Mouse (Mus musculus) fat pad, adult 2 months (tissue): ENCODE results near the gene Bcas1.
"Not testable (repeated sequence)": the region's sequence is repeated elsewhere in the genome, so short reads cannot be mapped to it uniquely, and the experiment has no call there.

Source experiments
- DNase-seq: peaks from one replicate; pipeline ENCODE4 v3.0.0-alpha.2; 2011; ENCODE audit warnings: low read depth, low spot score; ENCODE audit errors: extremely low read depth

The Bcas1 gene

DNA sequence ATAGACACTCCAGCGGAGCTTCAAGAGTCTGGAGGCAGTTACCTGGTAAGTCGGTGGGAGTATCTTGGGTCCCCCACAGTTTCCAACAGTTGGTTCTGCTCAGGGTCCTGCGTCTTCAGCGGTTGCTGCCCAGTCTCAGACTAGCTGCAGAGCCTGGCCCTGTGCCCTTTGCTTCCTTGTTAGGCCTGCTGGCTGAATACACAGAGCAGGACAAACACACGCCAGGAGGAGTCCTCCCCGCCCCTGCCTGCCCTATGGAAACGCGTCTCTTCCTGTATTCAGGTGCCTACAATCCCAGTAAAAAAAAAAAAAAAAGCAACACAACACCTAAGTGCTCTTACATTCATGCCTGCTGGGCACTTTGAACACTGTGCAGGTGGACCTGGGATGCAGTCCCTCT, at the start of gene Bcas1:
Gene Bcas1 (minus strand): TSS at position 142 of the 400 bp plus-strand sequence.
- DNase-seq: no peak

DNA sequence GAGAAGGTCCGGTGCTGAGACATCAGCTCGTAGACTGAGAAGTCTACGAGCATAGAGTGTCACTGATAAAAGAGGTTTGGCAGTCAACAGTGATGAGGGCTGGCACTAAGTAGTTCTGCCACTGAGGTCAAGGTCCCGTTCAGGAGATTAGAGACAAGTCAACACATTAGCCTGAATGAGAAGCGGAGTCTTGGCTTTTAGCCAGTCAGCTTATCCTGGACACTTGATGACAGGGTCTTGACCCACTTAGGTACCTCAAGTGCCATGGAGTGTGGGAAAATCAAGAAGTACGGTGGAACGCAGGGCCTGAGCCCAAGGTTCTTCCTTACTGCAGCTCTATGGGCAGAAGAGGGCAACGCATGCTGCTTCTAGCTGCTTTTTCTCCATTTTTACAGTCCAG, 49.0 kb upstream of the Bcas1 start:
- no peak for DNase-seq

DNA sequence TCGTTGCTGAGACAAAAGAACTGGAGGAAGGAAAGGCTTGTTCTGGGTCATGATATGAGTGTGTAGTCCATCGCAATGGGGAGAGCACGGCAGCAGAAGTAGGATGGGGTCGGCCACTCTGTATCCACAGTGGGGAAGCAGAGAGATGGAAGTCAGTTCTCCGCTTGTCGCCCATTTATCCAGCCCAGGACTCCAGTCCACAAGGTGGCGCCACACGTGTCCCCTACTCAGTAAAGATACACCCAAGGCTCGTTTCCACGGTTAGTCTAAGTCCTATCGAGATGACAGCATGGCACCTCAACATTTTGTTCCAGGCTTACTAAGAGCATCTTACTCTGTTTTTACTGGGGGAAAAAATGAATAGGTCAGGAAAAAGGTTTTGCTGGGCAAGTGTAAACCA, 48.6 kb upstream of the Bcas1 start:
- no peak for DNase-seq

DNA sequence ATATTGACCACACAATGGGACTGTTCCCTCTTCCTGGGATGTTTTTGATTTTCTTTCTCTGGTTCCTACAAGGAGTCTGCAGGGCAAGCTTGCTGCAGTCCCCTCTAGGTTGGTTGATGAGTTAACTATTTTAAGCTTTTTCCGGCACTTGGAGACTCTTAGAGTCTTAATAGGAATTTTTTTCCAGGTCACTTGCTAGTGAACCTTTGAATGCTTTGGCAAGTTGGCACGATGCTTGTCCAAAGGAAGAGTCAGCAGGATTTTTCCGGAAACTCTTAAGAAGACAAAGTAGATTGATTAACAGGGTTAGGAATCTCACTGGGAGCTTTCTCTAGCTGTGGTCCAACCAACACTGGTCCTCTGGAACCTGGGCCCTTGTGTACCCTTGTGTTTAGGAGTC, 47.5 kb upstream of the Bcas1 start:
- no peak for DNase-seq

DNA sequence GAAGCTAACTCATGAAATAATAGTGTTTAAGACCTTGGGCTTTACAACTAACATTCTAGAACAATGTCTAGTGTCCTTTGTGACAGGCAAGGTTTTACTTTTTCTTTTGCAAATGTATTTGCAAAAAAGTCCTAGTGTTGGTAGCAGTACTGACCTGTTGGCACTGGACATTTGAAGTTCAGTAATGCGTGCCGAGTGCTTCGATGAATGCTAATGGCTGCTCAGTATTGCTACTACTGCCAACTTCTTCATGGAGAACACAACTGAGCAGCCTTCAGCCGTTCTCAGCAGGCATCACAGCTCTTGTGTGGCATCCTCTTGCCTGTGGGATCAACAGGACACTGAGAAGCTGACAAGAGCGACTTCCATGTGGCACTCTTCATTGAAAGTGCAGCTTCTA, 46.5 kb upstream of the Bcas1 start:
- no peak for DNase-seq

DNA sequence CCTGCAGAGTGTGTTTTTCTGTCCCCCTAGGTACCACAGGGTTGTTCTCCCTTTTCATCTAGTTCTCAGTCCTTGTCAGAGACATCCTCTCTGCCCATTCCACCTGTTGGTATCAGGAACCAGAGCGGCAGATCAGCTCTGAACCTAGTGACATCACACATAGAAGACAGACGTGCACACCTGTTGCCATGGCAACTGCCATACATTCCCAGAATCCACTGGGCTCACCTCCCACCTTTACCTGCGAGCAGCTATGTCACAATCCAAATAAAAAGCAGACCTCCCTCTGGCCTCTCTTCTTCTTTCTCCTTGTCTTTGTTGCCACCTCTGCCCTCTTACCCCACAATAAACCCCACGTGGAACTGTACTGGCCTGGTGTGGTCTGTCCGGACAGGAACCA, 42.9 kb upstream of the Bcas1 start:
- DNase-seq: no peak

DNA sequence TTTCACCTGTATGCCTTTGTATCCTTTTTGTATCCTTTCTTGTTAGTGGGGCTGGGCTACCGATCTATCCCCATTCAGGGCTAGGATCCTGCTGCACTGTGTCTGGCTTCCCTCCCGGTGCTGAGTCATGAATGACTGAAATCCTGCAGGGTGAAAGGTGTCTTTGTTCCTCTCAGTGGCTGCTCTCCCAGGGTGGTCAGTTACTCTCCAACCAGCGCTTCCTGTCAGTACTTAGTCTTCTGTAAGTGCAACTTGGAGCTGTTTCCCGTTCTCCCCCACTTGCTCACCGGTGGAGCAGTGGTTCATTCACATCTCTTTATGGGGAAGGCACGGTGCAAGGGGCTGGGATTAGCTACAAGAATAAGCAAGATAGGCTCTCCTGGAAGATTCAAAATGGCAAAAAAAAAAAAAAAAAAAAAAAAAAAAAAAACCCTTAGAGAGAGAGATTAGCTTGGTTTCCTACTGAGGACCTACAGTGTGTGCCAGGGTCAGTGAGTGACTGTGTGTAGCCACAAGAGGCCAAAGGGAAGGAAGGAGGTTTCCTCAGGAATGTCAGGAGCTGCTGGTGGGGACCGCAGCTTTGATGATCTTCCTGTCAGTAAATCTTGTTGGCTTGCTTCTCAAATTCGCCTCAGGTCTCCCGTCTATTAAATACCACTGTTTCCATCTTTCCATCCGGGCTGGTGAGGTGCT, 42.1 kb upstream of the Bcas1 start:
- DNase-seq: no peak

DNA sequence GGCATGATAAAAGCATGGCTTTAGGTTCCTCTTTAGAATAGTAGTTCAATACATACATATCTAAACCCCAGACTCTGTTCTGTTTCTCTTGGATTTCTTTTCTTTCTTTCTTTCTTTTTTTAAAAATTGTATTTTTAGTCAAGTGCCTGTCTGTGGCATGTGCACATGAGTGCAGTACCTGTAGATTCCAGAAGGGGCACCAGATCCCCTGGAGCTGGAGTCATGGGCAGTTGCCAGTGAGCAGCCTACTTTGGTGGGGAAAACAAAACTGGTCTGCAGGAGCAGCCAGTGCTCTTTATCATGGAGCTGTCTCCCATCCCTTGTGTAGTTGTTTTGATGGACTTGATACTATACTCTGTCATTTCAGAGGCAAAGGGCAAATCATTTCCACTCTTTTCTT, 40.4 kb upstream of the Bcas1 start:
- DNase-seq: no peak

DNA sequence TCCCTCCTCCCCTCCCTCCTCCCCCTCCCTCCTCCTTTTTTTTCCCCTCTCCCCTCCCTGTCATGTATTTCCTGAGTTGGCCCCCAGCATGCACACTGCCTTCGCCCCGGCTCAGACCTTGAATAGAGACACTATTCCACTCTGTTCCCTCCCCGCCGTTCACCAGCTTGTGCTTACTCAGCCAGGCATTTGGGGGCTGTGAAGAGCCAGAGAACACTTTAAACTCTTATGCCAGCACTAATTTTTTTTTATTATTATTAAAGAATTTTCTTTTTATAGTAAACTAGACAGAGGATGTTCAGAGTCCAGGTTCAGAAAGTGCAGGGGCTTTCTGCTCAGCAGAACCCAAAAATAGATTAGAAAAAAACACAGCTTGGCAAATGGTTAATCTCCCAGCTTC, 37.2 kb upstream of the Bcas1 start:
- DNase-seq: no peak

DNA sequence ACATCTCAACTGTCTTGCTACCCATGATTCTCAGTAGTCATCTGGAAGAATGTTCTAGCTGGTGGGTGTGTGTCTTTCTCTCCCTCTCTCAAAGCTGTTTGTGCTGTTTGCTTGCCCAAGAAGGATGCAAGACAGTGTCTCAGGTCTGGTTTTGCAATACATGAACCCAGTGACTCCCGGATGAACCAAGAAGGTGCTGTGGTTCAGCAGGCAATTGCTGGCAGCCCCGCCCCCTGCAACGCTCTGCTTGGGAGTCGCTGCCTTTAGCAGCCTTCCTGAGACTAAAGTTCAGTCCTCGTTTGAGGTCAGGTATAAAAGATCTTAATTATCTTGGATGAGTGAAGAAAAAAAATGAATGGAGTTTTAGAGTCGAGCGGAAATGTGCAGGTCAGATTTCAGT, 34.0 kb upstream of the Bcas1 start:
- no peak for DNase-seq

DNA sequence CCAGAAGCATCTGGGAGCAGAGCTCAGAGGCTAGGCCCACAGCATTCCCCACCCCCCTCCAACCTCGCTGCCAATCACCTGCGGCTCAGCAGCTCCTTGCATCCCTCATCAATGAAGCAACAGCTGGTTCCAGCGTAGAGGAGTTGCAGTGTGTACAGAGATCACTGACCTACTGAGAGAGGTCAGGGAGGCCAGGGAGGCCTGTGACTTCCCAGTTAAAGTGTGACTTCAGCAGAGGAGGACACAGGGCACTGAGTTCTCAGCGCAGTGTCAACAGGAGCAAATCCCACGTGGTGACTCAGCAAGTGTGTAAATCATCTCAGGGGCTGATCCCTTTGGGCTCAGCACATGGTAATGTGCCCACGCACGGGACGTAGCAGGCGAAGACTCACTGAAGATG, 32.2 kb upstream of the Bcas1 start:
- DNase-seq: no peak

DNA sequence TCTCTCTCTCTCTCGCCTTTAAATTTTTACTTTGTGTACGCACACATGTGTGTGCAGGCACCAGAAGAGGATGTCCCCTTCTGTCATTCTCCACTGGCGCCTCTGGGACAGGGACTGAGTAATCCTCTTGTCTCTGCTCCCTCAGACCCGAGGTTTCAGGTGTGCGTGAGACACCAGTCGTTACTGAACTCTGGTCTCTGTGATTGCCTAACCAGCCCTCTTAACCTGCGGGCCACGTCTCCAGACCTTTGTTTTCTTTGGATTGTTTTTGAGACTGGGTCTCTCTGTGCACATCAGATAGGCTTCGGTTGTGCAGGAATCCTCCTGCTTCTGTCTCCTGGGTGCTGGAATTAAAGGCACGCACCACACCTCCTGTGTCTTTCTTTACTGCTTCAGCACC, 31.5 kb upstream of the Bcas1 start:
- no peak for DNase-seq

DNA sequence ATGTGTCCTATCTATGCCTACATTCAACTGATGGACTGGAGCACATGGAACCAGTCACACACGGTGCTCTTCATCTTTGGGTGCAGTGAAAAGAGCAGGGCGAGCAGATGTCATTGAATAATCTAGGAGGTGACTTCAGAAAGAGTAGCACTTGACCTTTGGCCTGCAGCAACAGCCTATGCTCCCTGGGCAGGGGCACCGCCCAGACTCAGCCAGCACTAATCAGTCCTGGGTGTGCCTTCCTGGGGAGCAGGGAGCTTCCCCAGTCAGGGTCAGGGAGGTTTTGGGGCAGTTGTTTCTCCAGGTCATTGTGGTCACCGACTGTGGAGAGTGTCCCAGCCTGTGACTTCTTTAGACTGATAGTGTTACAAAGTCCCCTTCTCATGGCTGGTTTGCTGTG, 26.2 kb upstream of the Bcas1 start:
- DNase-seq: not testable (repeated sequence)

DNA sequence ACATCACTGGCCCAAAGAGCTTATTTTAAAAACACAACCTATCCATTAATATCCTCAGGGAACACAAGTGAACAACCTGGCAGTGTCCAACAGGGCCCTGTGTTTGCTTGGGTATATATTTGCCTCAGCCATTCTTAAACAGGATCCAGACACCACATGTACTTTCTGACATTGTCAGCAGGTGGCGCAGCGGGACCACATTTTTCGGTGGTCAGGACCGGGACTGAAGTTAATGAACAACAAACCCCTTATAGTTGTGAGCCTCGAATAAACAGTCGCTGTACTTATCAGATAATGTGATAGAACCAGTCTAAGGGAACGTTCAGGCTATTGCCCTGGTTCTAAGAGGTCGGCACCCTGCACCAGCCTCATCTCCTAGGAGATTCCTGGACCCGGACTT, 23.3 kb upstream of the Bcas1 start:
- no peak for DNase-seq

DNA sequence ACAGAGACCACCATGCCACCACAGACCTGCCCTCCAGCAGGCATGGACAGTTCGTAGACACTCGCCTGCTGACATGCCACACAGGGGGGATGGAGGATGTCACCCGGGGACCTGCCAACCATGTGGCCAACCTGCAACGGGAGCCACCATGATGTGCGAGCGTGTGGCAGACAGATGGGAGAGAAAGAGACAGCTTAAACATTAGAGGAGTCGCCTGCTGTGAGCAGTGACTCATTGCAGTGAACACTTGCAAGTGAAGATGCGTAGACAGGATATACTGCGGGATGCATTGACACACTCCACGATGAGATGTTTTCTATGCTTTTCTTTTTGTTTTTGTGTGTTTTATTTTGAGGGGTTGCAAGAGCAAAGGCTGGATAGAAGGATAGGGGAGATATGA, 20.0 kb upstream of the Bcas1 start:
- no peak for DNase-seq

DNA sequence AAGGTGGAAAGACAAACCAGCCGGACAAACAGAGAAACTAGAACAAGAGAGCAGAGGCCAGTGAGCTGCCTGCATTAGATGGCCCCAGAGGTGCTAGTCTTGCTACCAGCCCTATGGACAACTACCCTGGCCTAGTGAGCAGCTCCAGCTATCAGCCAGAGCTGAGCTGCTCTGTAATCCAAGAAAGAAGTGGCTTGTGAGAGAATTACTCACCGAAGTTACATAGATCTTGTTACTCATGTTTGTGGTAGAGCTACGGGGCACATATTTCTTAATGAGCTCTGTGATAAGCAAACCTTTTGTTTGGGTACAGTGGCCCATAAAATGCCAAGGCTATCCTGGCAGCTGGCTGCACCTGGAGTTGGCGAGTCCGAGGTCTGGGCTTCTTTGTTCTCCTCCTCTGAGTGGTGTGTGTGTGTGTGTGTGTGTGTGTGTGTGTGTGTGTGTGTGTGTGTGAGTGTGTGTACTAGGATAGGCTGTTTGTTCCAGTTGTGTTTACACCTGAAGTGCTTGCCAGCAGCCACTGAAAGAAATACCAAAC, 19.3 kb upstream of the Bcas1 start:
- no peak for DNase-seq

DNA sequence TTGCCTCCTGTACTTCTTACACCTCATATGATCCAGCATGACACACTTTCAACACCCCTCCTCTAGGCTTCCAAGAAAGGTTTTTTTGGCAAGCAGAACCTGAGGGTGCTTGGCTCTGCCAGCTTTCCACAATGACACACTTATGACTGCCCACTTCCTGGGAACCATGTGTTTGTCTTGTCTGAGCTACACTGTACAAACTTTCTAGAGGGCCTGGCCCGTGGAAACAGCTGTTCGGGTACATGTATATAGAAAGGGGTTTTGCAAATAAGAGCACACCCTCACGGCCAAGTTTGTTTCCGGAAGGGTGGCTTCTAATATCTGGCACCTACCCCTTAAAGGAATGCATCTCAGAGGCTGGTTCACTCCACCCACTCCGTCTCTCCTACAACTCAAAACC, 18.2 kb upstream of the Bcas1 start:
- DNase-seq: no peak

DNA sequence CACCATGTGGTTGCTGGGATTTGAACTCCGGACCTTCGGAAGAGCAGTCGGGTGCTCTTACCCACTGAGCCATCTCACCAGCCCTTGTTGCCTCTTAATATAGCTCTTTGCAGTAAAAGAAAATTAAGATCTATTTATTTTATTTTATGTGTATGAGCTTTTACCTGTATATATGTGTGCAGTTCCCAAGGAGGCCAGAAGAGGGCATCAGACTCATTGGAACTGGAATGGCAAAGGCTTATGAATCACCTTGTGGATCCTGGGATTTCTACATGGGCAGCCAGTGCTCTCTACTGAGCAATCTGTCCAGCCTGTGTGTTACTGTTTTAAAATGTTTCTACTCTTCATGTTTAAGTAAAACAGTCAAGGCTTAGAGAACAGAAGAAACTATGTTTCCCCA, 14.9 kb upstream of the Bcas1 start:
- no peak for DNase-seq

DNA sequence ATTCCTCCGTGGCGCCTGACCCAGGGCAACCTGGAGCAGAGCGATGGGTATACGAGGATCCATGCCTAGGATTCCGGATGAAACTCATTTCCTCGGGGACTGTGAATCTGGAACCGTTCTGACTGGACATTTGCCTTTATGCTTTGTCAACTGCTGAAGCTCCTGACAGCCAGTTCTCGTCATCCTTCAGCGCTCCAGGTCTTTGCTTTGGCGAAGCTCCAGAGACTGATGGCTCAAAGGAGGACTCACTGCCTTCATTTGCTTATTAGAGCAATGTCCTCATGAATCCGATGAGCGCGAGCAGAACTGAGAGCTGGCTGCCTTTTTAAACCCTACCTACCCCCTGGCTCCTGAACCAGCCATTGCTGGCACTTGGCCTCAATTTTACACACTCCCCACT, 11.1 kb upstream of the Bcas1 start:
- DNase-seq: no peak

DNA sequence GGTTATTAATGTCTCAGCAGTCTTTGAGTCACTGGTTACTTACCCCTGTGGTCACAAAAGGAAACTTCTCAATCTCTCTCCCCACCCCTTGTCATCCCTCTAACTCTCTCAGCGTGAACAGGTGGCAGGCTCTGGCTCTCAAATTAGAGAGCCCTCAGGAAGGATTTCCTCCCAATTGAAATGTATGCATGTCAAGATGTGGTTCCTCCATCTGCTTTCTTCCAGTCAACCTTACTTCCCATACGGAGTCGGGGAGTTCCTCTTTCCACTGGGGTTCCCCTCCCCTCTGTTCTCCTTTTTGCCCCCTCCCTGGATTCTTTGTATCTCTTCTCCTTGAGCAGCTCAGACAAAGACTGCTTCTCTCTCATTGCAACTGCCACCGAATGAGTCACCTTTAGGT, 8.6 kb upstream of the Bcas1 start:
- no peak for DNase-seq

DNA sequence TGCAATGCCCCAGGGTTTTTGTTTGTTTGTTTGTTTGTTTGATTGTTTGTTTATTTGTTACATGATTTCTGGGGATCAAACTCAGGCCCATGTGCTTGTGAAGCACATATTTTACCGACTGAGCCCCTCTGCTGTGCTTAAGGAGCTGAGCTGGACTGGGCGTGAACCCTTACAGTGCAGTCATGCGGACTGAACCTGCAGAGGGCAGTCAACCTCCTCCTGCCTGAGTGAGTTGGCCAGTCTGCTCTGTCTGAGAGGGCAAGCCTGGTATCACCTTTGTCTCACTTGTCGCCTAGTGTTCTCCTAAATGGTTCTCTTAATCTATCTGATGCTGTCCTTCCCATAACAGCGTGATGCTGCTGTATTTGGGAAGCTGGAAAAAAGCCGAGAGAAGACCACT, 4.5 kb upstream of the Bcas1 start:
- no peak for DNase-seq

DNA sequence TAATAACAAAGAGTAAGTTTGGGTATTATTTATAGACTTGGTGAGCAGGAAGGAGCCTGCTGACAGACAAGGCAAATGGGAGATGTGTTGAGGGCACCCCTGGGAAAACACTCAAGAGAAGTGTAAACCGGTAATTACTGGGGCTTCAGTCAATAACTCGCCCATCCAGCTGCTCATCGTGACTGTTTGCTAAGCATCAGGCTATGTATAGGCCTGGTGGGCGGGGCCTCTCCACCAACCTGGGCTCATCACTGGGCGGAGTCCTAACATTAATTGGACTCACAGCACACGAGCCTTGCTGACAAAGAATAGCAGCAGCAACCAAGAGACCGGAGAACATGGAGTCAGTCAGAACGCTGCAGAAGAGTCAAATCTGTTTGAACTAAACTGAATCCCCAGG, 1.3 kb upstream of the Bcas1 start:
- no peak for DNase-seq

DNA sequence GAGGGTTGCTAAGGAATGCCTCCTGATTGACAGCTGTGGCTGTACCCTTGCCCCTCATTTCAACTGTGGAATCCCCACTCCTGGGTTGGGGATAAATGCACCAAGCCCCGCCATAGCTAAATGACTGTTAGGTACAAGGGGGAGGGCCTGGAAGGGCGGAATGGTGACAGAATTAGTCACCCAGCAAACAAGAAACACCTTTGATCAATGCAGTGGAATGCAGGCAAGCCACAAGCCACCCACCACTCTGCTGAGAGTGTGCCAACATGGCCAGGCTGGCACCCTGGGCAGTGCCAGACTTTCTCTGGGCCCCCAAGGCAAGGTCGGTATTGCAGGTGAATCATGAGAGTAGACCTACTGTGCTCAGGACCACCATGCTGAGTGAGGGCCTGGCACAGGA, 3.5 kb downstream of the Bcas1 start:
- no peak for DNase-seq
